Mouse (Mus musculus) right cerebral cortex, postnatal 25 days (tissue): ENCODE data around the gene Ube2d2b.

Experiments
- DNase-seq: peaks from one replicate; pipeline ENCODE4 v3.0.0; 2022

Gene Ube2d2b

DNA sequence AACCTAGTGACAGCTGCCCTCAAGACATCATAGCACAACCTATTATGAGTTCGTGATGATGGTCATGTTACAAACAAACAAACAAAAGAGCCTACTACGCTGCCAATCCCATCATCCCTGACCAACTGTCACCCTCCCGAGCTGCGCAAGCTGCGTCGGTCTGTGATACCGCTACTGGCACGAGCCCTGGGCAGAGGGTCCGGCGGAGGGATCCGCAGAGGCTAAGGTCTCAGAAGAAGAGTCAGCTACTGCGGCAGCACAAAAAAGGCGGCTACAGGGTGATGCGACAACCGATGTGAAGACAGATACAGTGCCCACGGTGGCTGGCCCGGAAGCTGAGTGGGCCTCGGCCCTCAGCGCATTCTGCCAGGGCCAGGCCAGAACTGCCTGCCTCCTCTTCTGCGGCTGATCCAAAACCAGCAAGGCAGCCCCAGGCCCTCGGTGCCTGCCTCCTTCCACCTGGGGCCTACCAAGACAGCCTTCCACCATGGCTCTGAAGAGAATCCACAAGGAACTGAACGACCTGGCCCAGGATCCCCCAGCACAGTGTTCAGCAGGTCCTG lies at the start of gene Ube2d2b:
TSS of gene Ube2d2b (plus strand) at position 102 of the 563 bp plus-strand sequence.
- DNase-seq = no peak

DNA sequence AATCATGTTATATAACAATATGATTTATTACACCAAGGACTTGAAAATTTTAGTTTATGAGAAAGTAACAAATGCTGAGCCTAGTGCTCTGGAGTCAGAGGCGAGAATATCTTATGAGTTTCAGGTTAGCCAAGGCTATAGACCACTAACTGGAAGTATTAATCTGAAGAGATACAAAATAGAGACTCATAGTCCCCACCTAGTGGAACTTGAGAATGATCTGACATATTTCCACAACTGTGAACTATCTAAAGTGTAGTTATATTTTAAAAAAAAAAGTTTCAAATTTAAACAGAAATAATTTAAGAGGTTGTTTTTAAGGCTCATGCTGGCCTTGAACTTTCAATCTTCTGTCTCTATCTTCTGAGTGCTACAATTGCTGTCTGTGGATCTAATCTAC lies 47.5 kb upstream of the Ube2d2b start:
- no peak for DNase-seq

DNA sequence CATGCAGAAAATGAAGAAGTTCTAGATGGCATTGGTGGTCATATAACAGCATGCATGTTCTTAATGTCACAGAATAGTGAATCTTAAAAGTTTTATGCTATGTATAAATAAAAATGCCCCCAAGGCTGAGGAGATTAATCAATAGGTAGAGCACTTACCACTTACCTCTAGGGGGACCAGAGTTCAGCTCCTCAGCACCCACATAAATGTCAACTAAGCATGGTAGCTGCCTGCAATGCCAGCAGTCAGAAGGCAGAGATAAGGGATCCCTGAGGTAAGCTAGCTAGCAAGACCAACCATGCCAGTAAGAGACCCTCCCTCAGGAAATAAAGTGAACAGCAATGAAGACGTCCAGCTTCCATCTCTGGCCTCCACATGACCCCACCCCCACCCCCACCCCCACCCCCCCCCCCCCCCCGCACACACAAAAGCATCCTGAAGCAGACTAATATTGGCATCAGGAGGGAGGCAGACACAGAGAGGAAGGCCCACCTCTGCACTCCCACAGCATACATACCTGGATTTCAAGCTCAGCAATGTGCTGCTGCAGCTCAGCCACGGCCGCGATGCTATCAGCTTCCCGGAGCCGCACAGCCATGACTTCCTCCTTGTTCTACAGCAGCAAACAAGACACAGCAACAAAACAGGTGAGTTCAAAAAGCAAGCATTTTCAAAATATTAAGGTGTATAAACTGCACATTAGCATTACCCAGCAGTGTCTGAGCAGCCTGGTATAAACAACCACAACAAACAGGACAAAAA lies 42.0 kb upstream of the Ube2d2b start:
- no peak for DNase-seq

DNA sequence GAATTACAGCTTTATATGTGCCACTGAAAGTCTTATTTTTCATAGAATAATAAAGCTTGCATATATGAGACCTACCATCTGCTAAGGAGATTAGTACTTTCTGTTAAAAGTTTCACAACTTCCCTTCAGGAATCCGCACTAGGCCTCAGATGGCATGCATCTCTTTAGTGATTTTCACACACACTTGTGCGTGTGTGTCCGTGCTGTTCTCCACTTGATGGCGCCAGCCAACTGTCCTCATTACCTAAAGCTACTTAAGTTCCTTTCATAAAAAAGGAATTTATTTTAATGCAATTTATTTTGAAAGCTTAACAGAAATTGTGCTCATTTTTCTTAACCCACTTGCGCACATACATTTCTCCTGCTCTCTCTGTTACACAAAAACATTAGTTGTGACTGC lies 40.4 kb upstream of the Ube2d2b start:
- DNase-seq = no peak

DNA sequence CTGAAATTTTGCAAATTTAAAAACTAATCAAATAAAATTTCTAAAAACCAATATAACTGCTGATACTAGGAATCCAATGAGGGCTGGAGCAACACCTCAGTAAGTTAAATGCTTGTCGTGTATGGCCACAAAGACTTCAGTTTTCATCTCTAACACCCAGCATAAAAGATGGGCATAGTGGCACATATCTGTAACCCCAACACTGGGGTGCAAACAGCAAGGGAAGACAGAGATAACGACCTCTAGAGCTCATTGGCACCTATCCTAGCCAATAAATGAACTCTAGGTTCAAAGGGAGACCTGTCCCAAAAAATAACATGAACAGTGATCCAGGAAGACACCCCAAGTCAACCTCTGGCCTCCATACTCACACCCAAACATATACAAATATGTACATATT lies 37.9 kb upstream of the Ube2d2b start:
- DNase-seq = no peak

DNA sequence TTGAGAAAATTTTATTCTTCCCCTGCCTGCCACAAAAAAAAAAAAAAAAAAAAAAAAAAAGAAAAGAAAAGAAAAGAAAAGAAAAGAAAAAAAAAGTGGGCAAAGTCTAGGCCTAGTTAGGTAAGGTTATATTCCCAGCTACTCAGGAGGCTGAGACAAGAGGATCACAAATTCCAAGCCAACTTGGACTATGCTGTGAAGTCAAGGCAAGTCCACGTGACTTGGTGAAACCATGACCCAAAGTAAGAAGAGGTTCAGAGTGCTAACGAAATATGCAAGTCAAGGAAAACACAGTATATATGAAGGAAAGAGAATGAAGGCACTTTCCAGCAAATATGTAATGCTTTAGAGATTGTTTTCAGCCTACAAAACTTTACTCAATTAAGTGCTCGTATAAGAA lies 37.4 kb upstream of the Ube2d2b start:
- DNase-seq = no peak

DNA sequence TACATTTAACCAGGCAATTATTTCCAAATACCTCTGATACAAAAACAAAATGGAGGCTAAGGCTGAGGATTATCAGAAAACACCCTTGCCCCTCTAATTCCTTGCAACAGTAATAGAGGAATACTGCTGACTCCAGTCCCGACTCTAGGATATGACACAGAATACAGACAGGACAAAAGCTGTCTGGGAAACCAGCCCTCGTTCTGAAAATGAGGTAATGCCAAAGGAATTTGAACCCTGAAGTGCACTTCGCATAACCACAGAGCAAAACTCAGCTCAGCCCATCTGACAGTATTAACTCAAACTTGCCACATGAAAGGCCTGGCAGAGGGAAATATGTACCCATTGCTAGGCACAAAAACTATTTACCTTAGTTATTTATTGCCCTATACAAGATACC lies 36.6 kb upstream of the Ube2d2b start:
- DNase-seq = no peak

DNA sequence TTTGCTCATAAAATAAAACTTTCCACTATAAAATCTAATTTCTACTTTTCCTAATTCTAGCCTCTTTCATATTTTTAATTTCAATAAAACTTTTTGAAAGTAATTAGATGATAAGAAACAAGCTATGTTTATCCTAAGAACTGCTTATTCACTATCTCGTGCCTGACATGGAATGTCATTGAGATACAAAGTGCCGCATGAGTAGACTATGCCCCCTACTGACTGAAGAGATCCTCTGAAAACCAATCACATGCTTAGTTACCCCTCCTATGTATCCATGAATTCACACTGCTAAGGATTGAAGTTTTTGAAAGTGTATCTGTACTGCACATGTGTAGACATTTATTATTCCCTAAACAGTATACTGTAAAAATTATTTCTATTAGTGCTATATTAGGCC lies 36.0 kb upstream of the Ube2d2b start:
- no peak for DNase-seq

DNA sequence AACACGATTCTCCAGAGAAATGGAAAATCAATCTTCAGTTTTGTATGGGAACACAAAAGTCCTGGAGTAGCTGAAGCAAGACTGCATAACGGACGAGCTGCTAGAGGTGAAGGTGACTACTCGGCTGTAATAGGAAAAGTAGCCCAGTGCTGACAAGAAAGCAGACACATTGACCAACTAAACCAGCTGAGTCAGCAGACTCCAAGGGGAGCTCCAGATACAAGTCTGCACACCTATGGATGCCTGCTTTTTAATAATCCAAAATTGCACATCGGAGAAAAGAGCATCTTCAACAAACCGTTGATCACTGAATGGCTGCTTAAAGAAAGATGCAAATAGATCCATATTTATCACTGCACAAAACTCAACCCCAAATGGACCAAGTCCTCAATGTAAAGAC lies 31.6 kb upstream of the Ube2d2b start:
- no peak for DNase-seq

DNA sequence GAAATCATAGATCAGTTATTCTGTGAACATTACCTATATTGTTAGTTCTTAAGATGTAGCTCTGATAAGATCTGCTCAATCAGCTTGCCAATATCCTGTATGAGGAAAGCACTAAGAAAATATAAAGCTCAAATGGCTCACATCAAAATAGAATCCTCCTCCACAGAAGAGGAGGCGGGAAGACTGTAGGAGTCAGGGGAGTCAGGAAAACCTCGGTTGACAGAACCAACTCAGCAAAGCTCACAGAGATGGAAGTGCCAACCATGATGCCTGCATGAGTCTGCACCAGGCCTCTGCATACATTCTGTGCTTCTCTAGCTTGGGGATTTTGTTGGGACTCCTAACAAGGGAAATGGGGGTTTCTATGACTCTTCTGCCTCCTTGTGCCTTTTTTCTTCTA lies 28.7 kb upstream of the Ube2d2b start:
- no peak for DNase-seq

DNA sequence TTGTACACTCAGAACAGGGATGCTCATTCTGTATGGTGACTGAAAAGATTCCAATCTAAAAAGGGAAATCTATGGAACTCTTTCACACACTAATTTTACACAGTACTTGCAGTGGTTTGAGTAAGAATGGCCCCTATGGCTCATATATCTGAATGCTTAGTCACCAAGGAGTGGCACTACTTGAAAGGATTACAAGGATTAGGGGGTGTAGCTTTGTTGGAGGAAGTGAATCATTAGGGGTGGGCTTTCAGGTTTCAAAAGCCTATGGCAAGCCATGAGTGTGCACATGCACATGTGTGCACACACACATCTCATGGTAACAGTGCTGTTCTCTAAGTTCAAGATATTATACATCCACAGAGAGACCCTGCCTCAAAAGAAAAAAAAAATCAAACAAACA lies 27.3 kb upstream of the Ube2d2b start:
- no peak for DNase-seq

DNA sequence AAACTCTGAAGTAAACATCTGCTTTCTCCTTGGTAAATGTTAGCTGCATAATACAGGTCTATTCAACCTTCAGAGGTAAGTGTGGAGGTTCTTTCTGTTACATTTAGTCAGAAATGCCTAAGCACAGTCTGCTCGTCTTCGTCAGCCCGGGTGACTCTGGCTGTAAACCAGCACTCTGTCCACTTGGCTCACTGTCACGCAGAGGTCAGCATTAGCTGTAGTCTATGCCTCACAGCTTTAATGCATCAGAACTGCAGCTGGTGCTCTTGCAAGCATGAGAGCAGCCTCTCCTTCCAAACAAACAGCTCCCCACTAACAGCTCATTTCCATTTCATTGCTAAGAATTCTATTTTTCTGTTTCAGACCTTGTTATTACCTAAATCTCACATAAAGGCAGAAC lies 22.4 kb upstream of the Ube2d2b start:
- no peak for DNase-seq

DNA sequence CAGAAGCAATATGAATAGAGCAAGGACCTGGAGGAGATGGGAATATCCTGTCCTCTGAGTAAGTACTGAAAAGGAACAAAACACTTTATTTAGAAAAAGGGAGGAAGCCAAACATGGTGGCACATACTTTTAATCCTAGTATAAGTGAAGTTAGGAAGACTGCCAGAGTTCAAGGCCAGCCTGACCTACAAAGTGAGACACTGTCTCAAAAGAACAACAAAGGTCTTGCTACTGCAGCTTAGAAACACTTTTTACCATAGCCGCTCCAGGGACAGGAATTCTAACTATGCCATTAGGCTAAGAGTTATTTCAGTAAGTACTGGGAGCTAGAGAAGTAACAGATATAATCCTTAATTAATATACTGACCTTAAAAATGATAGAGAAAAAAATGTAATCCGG lies 15.2 kb upstream of the Ube2d2b start:
- no peak for DNase-seq

DNA sequence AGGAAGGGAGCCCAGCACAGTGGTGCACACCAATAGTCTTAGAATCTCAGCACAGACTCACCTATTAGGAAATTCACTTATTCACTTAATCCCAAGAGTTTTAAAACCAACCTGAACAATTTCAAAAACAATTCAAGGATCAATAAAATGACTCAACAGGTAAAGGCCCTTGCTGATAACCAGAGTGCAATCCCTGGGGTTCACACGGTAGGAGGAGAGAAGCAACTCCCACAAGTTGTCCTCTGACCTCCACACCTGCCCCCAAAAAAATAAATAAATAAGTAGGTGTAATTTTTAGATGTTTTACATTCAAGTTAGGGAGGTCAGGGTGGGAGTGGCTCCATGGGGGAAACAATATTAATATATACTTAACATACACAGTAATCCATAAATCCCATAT lies 7.4 kb upstream of the Ube2d2b start:
- no peak for DNase-seq

DNA sequence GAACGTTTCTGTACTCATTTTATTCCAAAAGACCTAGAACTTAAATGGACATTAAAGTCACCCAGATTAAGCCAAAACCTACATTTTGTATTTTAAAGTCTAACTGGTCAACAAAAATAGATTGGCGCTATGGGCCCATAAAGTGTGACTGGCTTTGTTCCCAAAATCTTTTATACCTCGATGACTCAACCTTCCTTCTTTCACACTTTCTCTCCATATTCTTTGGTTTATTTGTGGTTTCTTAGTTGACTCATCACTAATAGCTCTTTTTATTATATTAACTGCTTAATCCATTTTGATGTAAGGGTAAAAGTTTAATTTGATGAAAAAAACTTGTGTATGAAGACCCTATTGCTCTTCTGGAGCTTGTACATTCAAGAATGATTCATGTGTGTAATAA lies 1.5 kb downstream of the Ube2d2b start:
- DNase-seq = no peak

DNA sequence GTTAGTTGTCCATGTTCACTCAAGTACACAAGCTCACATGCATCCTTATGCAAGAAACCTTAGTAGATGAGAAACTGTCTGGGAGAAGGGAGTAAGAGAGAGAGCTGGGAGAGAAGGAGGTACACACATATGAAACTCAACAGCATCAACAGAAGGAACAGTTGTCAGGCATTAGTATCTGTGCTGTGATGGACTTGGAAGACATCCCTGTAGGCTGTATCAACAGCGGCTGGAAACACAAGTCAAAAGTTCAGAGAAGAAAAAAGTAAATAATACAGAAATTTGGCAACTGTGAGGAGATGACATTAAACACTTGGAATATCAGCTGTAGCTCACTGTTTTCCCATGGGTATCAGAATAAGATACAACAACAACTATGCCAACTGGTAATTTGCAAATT lies 4.4 kb downstream of the Ube2d2b start:
- no peak for DNase-seq

DNA sequence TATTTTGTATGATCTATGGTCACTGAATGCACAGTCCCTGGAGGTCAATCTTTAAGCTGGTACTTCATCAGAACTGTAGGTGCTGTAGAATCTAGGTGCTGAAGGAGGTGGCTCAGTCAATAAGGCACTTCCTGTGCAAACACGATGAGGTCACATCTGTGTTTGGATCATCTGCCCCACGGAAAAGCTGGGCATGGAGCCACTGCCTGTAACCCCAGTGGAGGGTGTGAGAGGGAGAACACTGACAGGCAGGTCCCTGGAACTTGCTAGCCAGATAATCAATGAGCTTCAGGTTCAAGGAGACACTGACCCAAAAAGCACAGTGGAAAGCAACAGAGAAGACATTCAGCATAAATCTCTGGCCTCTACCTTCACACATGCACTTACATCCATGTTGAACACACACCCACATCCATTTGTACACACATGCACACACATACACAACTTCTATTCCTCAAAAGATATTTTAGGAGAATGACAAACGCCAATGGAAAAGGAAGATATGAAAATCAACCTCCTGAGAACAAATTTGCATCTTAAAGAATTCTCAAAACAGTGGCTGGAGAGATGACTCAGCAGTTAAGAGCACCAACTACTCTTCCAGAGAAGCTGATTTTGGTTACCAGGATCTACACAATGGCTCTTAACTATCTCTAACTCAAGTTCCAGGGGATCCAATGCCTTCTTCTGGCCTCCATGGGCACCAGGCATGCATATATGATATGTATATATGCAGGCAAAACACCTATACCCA lies 9.2 kb downstream of the Ube2d2b start:
- no peak for DNase-seq

DNA sequence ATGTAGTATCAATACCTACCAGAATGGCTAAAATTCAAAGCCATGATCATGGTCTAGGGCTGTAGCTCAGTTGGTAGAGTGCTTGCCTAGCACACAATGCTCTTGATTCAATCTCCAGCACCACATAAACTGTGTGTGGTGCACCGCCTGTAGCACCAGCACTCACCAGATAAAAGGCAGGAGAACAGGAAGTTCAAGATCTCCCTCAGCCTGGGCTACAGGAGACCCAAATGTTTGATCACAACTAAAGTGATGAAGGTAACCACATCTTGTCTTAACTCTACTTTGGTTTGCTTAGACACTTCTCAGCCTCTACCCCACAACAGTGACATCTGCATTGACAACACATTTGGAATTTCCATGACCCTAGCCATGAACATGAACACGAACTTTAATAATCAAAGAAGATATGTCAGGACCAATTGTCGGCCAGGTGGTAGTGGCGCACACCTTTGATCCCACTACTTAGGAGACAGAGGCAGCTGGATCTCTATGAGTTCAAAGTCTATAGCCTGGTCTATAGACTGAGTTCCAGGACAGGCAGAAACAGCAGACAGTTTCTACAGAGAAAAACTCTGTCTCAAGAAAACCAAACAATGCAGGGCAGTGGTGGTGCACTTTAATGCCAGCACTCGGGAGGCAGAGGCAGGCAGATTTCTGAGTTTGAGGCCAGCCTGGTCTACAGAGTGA lies 10.8 kb downstream of the Ube2d2b start:
- DNase-seq = no peak

DNA sequence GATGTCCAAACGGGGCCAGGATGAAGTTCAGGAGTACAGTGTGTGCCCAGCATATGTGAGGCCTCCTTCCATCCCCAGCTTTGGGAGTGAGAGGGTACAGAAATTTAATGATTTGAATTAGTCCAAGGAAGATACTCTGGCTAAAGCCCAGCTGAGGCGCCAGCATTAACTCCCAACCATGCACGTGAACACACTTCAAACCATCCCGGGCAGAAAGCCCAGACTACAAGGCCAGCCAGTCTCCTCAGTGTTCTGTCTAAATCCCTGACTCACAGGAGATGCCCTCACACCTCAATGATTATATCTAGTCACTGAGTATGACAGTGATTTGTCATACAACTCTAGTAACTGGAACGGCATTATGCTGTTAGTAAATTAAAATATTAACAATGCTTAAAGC lies 17.4 kb downstream of the Ube2d2b start:
- DNase-seq = peak; percentile 14

DNA sequence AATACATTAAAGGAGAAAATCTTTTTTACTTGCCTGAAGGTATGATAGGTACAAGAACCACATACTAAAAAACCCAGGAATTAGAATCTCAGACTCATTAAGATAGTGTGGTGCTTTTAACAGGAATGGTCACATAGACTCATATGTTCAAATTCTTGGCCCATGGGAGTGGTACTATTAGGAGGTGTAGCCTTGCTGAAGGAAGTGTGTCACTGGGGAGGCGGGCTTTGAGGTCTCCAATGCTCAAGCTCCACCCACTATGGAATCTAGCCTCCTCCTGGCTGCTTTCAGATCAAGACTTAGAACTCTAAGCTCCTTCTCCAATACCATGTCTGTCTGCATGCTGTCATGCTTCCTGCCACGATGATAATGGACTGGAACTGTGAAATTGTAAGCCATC lies 17.9 kb downstream of the Ube2d2b start:
- no peak for DNase-seq

DNA sequence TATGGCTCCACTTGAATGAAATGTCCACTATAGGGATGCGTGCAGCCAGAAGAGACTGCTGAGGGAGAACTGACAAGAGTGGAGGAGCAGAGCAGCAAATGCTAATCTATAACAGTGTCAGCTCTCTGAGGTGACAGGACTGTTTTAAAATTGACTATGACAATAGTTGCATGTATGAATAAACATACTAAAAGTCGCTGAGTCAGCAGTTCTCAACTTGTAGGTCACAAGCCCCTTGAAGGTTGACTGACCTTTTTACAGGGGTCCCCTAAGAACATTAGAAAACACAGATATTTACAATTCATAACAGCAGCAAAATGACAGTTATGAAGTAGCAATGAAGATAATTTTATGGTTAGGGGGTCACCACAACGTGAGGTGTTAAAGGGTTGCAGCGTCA lies 19.1 kb downstream of the Ube2d2b start:
- DNase-seq = no peak

DNA sequence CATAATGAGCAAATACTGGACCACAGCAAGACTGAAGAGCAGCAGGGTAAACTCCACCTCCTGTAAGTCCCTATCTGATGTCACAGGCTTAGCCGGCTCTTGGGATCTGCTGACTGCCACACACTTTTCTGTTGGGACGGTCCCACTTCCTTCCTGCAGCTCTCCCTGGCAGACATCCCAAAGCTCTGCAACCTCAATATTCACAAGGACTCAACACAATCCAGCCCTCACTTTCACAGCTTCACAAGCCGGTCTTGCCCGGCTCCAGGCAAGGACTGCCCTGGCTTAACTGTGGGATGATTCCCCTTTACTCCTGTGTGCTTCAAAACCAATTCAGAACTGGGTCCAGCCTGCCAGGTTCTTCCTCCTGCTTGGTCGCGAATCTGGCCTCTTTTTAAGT lies 23.9 kb downstream of the Ube2d2b start:
- DNase-seq = no peak

DNA sequence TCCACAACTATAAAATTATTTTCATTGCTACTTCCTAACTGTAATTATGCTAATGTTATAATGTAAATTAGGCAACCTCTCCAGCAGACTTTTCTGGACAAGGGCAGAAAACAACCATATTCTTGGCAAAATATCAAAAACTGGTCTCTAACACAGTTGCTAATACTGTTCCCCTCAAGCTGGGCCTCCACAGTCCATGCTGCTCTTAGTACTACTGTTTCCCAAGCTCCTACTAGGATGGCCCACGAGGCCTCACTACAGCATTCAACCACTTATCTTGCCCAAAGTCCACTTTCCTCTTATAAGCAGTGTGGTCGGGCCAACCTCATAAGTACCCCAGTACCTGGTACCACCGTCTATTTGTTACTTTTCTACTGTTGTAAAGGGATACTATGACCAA lies 24.7 kb downstream of the Ube2d2b start:
- no peak for DNase-seq

DNA sequence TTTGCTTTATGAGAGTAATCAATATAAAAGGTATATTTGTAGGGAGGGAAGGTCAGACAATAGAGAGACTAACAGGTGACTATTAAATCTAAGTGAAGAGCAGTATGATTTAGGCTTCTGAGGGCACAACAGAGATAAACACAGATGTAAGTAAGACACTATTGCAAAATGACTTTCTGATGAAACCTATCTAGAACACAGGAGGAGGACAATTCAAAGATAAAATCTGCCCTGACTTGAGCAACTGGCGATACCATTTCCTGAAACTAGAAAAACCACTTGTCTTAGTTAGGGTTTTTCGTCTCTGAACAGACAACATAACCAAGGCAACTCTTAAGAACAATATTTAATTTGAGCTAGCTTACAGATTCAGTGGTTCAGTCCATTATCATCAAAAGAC lies 25.6 kb downstream of the Ube2d2b start:
- no peak for DNase-seq
